Mouse (Mus musculus): ENCODE measurements at regions not wholly inside any gene's neighbourhood (a gene's known extent, or its start where the extent isn't known, plus 50 kb on each side); places are given as distances from the start of the nearest gene placed in this dataset.

DNA sequence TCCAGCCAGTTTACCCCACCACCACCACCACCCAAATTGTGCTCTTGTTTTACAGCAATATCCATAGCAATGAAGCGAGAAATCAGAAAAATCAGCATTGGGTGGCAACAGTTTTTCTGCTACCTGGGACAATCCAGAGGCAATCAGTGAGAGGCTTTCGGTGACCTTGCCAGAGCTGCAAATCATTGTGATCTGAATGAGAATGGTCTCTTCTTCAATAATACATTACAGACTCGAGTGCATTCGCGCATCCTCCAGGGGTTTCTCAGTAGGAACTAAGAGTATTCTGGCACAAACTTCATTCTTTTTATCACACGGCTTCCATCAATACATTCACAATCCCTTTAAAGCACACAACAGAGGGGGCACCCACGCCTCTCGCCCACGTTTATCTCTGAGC lies 91.2 kb downstream of the Srek1 start:
- DNase-seq = no peak

DNA sequence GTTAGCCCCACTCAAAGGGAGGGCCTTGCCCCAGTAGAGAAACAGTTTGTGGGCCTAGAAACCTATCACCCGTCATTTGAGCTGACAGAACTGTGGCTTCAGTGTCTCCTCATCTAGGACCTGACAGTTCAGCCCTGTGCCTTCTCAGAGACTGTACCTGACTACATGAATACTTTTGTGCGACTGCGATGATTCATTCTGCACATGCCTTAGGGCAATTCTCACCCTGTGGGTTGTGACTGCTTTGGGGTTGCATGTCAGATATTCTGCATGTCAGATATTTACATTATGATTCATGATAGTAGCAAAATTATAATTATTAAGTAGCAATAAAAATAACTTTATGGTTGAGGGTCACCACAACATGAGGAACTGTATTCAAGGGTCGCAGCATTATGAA lies 93.7 kb downstream of the Srek1 start:
- DNase-seq = no peak

DNA sequence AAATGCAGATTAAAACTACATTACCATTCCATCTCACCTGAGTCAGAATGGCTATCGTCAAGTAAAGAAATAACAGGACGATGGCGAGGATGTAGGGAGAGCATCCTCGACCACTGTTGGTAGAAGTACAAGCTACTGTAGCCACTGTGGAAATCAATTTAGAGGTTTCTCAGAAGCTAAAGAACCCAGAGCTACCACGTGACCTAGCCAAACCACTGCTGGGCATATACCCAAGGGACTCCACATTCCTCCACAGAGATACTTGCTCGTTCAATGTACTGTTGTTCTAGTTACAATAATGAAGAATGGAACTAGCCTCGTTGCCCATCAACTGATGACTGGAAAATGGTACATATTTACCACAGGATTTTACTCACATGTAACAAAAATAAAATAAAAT lies 94.4 kb downstream of the Srek1 start:
- no peak for DNase-seq

DNA sequence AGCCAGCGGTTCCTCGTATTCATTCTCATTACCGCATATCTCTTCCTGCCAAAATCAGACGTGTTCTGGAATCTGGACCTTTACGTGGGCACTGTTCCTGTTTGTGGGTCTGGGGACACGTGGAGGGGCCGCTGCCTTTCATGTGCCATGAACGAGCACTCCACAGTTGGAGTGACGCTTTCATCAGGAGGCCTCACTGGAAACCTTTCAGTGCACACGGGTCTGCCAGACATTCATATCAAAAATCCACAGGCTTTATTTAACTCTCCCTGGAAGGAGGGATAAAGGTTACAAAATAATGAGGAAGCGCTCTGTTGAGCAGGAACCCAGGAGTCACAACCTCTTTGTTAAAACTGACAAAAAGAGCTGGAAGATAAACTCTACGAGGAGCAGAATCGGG lies 97.6 kb downstream of the Srek1 start:
- DNase-seq = no peak

DNA sequence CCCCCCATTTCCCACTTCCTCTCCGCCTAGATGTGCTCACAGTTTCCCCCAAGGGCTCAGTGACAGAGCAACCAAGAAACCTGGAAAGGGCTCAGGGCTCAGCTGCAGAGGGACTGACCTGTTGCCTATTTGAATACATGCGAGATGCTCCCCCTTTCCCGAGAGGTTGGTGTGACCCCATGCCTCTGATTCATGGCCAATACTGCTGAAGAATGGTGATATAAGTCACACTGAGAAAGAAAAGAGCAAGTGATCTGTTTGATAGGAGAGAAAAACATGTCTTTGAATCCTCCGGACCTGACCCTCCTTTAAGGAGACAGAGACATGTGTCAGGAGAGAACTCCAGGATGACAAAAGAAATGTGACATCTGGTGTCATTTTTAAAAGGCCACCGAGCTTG lies 98.2 kb downstream of the Srek1 start:
- DNase-seq = no peak

DNA sequence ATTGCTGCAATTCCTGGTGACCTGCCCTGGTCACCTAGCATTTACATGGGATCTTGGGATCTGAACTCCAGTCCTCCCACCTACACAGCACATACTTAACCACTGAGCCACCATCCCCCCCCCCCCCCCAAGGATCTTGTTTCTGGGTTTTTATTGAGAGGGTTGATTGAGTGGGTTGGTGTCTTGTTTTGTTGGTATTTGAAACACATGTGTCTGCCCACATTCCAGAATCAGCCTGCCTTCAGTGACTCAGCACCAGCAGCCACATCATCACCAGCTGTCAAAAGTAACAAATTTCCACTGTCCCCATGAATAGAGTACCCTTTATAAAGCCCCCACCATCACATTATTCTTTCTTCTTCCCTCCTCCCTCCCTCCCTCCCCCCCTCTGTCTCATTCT lies 103.8 kb downstream of the Srek1 start:
- DNase-seq = no peak

DNA sequence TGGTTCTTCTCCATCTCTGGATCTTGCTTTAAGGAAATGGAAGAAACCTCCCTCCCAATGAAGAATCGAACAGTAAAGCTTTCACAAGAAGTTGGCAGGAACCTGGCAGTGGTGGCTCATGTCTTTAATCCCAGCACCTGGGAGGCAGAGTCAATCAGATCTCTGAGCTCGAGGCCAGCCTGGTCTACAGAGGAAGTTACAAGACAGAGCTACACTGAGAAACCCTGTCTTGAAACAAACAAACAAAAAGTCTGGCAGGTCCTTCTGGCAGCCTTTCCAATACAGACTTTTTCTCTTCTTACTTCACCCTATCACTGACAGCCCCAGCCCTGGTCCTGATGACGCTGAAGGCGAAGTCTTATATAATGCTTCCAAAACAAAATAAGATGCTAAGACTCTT lies 104.6 kb downstream of the Srek1 start:
- DNase-seq = no peak

DNA sequence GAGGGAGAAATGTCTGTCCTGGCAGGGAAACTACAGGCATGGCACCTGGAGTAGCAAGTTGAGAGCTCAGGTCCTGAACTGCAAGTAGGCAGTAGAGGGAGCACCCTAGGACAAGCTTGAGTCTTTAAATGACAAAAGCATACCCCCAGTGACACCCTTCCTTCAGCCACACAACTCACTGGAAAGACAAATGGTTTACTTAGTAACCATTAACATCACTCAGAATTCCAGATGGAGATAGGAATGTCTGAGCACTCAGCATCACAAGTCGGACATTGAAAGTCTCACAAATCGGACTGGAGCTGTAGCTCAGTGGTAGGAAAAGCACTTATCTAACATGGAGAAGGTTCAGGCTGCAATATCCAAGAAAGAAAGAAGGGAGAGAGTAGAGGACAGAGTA lies 106.7 kb downstream of the Srek1 start:
- no peak for DNase-seq

DNA sequence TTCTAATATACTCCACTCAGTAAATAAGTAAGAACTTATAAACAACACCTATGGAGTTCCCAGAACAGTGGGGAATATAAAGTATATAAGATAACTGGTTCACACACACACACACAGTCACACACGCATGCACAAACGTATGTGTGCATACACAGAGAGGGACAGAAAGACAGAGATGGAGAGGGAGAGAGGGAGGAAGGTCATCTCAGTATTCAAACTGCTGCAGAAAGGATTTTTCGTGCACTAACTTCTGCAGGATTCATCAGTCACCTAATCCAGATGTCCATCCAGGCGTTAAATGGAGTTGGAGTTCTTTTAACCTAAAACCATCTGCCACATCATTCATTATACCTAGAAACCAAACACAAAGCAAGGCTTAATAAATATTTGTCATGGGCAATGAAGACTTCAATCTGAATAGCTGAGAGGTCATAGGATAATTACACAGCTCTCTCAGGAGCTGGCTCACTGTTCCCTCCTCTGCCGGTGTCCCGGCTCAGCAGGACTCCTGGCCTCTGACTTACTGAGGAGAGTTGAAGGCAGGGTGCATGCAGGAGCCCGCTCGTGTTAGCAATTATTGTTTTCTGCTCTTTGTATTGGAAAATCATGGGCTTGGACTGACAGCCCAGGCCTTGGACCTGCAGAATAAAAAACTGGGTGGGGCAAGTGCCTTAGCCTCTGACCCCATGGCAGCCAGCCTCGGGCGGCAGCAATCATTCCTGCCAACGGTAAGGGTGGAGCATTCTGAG lies 114.0 kb downstream of the Srek1 start:
- DNase-seq = peak in 1 of 2 experiments; percentile 18

DNA sequence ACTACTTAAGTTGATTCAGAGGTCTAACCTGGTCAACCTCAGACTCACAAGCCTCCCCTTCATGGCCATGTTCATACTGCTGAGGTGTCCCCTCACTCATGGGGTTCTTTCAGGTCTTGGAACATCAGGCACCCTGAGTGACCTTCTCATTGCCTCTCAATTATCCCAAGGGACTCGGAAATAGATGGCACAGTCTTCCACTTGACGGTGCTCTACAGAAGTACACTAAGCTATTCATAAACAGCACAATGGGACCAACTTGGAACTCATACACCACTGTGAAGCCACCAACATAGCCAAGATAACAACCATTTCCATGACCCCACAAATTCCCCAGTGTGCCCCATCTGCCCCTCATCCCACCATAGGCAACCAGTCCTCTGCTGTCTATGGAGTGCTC lies 118.4 kb downstream of the Srek1 start:
- no peak for DNase-seq

DNA sequence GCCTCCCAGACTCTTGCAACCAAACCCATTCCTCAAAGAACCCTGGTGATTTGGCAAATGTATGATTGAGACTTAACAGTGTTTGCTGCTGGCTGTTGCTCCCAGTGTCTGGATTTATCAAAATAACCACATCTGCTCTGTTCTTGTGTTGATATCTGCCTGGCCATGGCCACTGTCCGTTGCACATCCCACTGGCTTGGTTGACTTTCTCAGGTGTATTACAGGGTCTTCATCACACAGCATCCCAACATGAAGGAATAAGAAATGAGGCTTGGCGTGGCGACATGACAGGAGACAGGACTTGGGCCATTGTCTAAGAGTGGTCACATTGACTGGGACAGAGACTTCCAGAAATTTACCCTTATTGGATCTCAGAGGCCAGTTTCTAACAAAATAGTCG lies 121.2 kb downstream of the Srek1 start:
- no peak for DNase-seq

DNA sequence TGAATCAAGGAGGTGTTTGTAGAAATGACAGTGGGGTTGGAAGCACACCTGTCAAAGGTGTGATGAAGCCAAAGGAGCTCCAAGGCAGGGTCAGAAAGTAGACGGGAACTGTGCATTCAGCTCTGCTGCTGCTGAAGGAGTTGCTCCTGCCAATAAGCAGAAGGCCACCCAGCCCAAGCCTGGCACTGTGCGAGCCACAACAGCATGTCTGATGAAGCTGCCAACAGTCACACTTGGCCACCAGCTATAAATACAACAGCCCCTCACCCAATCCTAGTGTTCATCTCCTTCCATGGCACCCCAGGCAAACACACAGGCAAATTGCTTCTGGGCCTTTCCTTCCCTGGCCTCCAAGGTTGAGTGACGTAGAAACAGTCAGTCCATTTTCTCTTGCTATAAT lies 125.0 kb downstream of the Srek1 start:
- peak; percentile 60 to 81 for DNase-seq

DNA sequence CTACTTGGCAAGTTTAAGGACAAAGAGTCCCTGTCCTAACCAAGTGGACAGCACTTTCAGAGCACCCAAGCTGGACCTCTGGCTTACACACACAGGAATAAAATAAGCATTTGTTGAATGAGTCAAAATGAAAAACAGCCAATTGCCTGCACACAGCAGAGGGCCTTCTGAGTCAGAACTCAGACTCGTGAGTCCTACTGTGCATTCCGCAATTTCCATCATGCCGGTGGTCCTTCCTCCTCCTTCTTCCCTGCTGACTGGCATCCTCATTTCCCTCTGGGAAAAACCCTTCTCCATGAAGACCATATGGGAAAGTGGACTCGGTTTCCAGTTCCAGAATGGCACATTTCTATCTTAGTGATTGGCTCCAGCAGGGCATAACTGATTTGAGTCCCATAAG lies 126.4 kb downstream of the Srek1 start:
- no peak for DNase-seq

DNA sequence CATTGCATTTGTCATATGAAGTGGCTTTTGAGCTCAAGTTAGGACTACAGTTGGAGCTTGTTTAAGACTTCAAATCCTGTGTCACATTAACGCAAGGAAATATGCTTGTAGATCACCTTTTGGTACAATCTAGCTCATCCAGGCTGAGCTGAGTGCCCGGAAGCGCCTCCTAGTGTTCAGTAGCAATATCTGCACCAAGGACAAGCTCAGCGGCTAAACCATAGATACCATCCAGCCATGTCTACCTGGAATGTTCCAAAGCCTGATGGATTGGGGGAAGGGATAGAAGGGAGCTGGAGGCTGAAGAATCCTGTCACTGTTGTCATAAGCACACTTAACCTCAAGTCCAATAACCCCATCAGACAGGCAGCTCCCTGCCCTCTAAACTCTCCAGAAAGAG lies 128.4 kb downstream of the Srek1 start:
- peak; percentile 51 to 62 for DNase-seq

DNA sequence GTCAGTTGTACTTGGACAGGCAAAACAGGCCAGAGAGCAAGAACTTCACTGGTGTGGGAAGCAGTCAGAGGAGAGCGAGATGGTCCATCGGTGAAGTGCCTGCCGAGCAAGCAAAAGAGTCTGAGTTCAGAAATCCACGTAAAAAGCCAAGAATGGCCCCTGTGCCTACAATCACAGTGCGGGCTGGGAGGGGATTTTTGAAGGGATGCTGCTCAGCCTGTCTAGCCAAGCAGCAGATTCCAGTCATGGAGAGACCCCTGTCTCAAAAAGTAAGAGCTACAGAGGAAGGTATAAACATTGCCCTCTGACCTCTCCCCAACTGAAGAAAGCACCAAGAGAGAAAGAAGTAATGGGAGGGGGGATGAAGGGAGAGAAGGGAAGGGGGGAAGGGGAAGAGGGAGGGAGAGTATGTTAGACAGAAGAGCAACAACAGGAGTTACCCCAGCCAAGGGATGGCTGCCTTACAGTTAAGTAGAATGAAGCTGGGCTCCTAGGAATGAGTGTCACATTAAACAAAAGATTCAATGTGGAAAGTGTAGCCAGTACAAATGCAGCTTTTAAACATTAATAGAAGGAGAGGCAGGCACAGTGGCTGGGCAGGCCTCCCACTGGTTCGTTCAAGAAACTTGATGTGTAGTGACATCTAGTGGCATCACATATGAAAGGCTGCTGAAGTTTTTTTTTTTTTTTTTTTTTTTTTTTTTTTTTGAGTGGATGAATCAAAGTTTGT lies 130.2 kb downstream of the Srek1 start:
- DNase-seq = peak; percentile 81 to 85

DNA sequence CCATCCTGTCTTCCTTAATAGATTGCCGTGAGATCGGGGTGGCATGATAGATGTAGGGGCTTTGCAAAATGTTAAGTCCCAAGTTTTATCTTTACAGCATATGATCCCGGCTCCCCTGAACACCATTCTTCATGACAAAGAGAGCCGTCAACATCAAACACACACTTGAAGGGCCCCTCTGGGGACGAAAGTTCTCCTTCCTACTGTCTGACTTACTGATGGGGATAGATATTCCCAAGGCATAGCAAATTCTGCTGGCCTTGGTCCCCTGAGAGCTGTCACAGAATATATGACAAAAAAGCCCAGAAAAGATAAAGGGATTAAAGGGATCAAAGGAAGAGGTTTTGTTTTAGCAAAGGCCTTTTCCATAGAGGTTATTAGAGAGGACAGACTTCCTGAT lies 130.9 kb downstream of the Srek1 start:
- DNase-seq = no peak

DNA sequence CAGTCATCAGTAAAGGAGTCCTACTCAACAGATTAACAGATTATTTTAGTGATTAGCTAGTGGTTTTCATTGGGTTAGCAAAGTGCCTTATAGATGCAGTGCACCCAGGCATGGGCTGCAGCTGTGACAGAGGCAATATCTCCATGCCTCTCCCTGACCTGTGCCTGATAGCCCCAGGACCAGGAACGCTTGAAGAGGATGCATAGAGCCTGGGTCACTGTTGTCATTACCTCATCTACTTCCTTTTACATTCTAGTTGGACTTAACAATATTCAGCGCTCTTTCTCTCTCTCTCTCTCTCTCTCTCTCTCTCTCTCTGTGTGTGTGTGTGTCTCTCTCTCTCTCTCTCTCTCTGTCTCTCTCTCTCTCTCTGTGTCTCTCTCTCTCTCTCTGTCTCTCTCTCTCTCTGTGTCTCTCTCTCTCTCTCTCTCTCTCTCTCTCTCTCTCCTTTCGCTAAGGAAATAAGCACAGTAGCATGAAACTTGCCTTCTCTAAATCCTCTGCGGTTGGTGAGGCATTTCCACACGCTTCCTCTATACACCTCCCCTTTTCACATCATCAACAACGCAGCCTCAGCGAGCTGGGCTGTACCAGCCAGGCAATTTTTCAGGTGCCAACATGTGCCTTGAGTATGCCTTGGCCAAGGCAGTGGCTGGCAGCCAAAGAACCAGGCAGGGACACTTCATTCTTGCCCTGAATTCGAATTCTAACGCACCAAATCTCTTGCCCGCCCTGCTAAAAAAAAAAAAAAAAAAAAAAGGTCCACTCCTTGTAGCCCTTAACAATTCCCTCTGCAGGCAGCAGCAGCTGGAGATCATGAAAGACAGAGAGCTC lies 131.6 kb downstream of the Srek1 start:
- peak; percentile 38 to 58 for DNase-seq

DNA sequence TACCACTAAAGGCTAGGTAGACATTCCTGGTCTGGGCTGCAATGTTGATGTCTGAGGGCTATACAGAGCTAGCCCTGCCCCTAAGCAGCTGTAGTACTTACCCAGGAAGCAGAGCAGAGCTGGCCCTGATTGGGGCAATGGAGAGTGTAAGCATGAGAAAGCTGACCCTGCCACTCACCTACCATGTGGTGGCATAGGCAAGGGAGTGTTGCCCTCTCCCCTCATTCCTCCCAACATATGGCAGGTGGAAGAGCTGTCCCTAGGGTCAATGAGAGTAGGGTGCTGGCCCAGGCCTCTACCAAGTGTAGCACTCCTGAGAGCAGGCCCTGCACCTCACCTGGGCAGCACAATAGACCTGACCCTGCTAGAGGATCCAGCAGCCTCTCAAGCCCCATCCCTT lies 136.4 kb downstream of the Srek1 start:
- no peak for DNase-seq

DNA sequence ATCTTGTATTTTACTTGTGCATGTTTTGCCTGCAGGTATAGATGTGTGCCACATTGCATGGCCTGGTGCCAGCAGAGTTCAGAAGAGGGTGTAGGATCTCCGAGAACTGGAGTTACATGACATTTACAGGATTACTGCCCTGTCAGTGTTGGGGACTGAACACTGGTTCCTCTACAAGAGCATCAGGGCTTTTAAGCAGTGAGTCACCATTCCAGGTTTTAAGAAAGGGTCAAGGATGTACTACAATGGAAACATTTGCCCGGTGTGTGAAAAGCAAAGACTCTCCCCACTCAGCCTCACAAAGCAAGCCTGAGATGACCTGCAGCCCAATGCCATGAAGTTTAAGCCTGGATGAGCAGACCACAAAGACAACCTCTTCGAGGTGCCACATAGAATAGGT lies 137.0 kb downstream of the Srek1 start:
- DNase-seq = peak in 1 of 2 experiments; percentile 8

DNA sequence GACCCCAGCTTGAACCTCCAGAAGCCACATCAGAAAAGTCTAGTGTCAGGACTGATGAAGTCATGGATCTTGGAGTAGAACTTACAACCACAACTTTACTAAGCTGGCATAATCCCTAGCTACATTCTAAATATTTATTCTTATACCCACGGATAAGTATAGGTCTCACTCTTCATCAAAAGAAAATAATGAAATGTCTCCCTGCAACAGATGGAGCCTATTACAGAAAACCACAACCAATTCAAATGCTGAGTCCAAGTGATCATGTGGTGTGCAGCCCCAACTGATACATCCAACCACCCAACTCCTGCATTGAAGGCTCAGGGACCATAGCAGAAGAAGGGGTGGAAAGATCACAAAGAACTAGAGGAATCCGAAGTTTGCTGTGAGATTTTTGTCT lies 137.8 kb downstream of the Srek1 start:
- no peak for DNase-seq

DNA sequence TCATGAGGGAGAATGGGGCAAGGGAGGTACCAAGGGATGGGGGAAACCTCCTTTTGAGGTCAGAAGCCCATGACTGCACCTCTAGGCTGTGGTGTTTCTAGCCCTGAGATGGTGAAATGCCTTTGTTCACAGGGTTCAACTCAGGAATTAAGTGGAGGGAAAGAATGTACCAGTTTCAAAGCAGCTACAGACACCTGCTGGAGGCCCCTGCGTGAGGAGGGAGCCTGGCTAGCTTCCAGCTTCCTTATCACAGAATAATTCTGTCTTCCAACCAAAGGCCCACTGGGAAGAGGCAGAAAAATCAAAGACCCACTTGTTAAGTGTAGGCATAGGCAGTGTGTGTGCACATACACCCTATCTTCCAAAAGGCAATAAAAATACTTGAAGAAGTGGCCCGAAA lies 150.6 kb downstream of the Srek1 start:
- DNase-seq = no peak

DNA sequence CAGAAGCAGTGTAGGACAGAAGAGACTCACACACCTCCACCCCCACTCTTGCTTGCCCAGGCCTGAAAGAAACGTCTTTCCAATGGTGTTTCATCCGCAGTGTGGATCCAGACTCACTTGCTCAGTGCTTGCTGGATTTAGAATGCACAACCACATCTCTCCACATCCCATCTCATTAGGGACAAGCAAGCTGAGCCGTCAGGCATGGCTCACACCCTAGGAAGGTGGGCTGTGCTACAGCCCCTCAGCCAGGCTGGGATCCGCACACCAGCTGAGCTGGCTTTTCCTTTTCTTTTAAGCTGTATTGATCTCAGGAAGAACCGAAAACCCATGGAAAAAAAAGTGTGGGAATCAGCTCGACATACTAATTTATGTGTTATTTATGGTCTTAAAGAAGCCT lies 151.1 kb downstream of the Srek1 start:
- DNase-seq = no peak

DNA sequence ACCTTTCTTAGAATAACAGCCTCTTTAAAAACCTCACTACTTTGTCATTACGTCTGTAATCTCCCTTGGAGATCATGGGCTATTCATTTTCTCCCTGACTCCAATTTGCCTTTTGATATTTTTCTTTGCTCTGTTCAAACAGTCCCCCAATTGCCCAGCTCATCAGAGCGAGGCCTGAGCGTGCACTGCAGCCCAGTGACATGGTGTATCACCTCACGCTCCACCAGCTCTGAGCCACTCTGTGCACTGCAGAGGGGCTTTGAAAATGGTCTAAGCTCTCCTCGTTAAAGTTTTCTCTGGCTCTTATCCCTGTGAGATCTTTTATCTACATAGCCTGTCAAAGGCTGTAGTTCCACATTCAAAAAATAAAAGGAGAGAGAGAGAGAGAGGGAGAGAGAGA lies 152.1 kb downstream of the Srek1 start:
- peak in 1 of 2 experiments; percentile 9 for DNase-seq

DNA sequence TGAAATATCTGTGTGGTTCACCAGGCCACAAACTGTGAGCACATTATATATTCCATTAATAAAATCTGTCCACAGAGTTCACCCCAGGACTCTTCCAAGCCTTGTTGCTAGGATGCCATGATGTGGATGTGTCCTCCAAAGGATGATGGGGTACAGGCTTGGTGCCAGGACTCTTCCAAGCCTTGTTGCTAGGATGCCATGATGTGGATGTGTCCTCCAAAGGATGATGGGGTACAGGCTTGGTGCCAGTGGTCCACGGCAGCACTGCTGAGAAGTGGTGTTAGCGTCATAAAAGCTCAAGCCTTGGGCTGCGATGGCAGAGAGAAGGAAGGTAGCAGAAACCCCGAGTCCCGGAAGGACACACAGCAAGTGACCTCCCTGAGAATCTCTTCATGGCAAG lies 153.4 kb downstream of the Srek1 start:
- DNase-seq = peak; percentile 34 to 42
